Mouse (Mus musculus) testis, postnatal 10 days (tissue): ENCODE data around the gene Mnat1.

Experiments used
- DNase-seq: peaks from one replicate; pipeline ENCODE4 v3.0.0; 2021; ENCODE audit warnings: low spot score

Gene Mnat1

DNA sequence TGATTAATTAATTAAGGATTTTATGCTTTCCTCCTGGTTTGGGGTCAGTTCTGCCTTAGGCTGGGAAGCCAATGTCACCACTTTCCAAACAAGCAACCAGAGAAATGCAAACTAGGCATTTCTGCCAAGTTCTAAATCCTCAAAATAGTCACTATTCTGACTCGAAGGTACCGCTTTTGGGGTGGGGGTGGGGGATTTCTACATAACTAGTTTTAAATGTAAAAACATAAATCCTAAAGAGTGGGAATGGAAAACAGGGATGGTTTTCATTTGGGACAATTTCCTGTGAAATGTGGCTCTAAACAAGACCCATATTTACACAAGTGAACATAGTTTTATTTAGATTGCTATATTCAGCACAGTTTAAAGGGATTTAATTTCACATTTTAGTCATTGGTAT is 109.1 kb downstream of the Mnat1 start:
- DNase-seq, result no peak

DNA sequence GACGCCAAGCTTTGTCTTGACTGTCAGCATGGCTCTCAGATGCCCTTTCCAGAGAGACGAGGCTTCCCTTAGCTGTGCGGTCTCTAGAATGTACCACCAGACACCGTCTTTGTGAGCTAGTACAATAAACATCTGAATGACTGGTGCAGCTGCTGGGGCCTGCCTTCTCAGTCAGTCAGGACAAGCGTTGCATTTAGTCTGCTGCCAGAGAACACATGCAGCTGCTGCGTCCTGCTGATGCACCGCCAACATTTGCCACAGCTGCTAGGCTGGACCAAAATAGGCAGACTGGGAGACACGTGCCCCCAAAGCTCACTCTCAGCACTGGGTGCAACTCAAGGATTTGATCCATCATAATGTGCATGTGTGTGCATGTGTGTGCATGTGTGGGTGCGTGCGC is 118.4 kb downstream of the Mnat1 start:
- no peak for DNase-seq

DNA sequence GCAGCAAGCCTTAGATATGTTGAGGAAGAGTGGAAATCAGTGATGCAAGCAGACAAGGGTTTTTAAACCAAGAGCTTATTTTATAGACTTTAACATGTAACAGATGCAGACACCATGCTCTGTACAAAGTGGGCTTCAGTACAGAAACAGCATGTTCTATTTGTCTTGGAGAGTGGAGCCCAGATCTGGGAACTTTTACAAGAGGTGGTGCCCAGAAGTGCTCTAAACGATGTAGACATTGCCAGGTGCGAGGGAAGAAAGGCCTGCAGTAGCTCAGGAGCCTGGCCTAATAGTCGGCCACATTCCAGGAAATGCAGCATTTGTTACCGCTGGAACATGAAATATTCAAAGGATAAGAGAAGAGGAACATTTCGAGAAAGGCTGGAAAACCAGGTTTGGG is 122.2 kb downstream of the Mnat1 start:
- no peak for DNase-seq

DNA sequence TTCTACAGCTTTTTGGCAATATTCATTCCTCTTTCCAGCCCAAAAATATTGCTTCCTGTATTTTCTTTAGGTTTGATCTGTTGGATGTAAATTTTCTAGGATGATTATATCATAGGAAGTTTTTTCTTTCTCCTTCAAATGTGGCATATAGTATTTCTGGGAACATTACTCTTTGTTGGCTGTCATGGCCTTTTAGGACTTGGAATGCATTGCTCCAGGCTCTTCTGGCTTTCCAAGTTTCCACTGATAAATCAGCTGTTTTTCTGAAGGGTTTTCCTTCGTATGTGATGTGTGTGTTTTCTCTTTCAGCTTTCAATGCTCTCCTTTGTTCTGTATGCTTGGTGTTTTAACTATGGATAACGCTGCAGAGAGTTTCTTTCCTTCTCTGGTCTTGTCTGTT is 131.5 kb downstream of the Mnat1 start:
- DNase-seq, result no peak

DNA sequence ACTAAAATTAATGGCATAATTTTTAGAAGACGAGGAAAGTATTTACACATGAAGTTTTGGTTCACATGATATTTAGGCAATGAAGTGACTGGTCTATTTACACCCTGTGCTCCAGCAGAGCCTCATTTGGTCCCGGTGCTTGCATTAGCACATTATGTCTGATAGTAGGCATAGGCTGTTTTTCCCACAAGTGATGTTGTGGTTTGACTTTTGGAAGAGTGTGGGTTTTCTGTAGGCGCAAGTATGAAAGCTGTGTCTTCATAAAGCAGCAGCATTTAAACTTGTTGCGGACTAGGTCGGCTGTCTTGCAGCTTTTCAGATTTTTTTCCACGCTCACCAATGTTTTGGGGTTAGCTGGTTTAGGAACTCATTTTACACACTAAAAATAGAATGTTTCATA is 135.8 kb downstream of the Mnat1 start:
- no peak for DNase-seq

DNA sequence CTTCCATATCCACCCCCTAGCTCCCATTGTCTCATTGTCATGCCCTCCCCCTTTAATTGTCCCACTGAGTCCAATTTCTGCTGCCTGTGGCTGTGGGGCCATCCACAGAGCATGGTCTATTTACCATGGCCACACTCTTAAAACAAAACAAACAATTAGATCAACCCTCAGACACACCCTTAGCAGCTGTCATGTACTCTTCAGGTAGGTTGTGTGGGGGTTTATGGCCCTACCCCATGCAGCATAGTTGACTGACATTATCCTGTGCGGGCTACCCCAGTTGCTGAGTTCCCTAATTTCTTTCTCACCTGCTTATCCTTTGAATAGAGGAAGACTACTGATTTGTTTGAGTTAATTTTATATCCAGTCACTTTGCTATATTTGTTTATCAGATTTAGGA is 136.8 kb downstream of the Mnat1 start:
- DNase-seq, result no peak

DNA sequence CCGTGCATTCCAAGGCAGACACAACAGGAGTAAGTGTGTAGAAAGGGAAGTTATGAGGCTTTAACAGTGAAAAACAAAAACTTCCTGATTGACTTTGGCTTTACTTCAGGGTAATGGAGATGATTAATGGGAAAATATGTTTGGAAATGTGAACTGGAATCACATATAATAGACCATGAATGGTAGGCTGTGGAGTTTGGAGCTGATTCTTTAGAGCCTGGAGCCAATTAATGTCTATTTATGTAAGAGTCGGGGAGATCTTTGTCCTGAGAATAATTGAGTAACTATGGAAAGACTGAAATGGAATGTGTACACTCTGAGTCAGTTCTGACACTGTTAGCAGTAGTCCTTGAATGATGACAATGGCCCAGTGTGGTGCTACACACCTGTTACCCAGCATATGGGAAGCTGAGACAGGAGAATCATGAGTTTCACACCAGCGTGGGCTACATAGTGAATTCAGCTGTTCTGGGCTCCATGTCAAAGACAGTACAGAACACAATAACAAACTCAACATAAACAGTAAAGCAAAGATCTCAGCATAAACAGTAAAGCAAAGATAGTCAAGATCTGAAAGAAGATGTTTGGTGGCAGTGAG is 142.0 kb downstream of the Mnat1 start:
- no peak for DNase-seq

DNA sequence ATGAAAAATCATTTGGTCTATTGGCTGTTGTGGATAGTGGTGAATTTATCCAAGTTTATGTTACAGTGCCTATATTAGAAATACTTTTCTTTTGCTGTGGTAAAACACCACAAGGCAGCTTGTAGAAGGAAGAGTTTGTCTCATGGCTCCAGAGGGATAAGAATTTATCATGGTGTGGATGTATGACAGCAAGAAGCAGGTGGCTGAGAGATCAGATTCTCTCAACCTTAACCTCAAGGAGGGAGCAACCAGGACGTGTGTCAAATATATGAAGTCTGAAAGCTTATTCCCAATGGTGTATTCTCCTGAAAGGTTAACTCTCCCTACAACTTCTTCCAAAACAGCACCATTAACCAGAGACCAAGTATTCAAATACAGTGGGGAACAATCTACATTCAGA is 143.1 kb downstream of the Mnat1 start:
- no peak for DNase-seq

DNA sequence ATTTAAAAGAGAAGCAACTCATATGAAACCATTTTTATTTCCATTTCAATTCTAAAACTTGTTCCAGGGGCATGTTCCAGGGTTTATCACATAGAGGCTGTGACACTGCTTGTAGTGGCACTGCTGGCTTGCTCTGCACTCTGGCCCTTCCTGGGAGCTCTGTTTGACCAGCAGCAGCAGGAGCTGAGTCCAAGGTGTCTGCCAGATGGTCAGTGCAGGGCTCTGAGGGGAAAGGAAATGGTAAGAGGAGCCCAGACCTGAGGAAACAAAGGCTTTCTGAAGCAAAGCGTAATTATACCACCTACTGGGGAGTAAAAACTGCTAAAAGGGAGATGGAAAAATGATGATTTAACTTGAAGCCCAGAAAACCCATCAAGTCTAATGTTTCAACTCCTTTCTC is 145.0 kb downstream of the Mnat1 start:
- no peak for DNase-seq

DNA sequence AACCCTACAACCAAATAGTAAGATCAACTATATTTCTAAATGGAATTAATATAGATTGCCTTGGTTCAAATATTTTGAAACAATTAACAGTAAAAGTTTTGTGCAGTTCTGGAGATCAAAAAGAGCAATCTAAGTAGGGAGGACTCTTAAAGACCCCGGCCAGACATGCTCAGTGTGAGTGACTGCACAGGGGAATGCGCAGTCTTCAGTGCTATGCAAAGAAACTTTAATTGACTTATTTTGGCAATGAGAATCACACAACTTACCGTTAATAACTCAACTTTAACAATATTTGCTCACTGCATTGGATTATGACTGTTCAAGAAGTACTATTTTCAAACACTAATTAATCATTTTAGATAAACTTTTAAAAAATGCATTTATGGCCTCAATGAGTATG is 146.0 kb downstream of the Mnat1 start:
- DNase-seq, result no peak

DNA sequence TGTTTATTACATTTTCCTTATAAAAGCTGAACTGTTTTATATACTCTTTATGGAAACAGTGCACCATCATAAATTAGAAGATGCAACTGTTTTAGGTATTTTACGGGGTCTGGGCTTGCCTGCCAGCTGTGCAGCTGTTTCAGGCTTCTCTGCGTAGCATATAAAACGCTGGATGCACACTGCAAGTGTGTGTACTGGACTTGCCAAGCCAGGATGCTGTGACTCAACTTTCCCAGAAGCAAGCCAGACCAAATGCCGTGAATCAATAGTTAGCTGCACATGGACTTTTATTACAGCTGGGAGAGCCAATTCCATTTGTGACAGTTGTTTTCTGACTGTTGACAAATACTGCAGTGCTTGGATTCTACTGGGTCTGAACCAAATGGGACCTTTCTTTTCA is 146.4 kb downstream of the Mnat1 start:
- DNase-seq, result no peak

DNA sequence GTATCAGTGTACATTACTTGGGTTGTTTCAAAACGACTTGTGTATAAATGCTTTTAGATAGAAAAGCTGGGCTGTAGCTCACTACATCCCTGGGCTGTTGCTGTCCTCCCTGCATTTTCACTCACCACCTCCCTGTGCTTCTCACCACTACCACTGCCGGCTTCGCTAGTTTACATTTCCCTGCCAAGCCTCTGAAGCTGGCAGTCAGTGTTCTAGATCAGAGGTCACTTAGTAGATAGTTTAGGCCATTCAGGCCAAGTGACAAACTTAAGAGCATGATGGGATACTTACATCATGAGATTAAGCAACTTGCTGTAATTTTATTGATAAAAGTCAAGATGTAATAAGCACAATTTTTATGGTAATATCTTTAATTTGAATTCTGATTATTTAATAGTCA is 151.4 kb downstream of the Mnat1 start:
- DNase-seq, result no peak

DNA sequence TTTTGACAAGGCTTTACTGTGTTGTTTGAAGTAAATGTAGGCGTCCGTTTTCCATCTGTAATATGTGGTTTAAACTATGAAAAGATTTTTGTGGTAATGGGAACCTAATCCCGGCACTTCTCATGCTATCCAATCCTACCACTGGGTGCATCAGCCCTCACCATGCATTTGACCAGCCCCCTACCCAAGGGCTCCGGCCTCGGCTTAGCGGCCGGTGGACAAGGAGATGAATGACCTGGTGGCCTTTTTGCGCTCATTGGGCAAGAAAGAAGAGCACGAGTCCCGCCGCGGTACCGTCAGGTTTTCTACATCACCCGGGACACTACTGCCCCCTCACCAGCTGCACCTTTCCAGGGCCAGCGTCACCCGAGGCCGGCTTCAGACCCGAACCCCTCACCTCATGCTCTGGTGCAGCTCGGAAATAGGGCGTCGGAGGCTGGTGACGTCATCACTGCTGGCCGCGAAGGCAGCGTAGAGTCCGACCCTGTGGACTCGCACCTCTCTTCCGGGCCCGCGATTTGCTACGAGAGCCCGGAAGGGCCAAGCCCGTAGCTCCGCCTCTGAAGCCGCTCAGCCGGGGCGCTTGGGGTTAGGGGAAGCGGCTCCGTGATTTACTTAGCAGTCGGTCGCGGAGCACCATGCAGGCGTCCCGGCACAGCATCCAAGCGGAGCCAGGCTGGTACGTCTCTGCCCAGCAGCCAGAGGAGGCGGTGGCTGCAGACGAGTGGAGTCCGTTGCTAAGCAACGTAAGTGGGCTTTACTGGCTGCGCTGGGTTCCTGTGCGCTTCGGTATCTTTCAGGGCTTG is 163.0 kb downstream of the Mnat1 start, which contains the start of the genes Trmt5 and Slc38a6:
Gene Trmt5, minus strand, starts transcription at position 424 of the 806 bp plus-strand sequence.
Gene Slc38a6, plus strand, starts transcription at position 493 of the 806 bp plus-strand sequence.
- peak; percentile 93 for DNase-seq

DNA sequence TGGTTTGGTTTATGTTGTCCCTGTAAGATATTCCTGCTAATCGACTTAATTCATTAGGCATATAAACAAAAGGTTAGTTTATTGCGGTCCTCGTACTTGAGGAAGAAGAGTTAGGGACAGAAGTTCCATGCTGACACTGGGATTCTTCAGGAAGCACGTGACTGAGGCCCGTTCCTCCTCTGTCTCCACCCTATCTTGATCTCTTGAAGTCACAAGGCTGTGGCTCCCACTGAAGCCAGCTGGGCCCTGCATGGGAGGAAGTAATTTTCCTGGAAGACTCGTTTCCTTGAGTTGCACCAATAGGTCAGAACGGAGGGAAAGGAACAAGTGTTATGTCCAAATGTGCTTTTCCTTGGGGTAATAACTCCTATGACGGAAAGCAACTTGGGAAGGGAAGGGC is 164.1 kb downstream of the Mnat1 start:
- DNase-seq, result no peak

DNA sequence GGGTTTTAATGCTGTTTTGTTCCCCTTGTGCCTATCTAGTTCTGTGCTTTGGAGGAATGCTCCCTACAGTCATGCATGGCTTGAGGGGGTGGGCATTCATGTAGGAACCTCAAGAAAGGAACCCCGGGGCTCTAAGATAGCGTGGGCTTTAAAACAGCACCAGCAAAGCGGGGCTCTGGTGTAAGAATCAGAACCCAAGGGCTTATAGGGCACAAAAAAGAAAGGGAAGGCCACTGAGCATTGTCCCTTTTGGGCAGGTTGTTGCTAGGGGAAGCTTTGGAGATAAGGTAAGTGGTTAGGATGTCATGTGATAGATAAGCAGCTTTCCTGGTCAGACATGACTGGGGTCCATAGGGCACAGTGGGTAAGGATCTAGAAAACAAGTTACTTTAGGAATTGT is 165.1 kb downstream of the Mnat1 start:
- no peak for DNase-seq

DNA sequence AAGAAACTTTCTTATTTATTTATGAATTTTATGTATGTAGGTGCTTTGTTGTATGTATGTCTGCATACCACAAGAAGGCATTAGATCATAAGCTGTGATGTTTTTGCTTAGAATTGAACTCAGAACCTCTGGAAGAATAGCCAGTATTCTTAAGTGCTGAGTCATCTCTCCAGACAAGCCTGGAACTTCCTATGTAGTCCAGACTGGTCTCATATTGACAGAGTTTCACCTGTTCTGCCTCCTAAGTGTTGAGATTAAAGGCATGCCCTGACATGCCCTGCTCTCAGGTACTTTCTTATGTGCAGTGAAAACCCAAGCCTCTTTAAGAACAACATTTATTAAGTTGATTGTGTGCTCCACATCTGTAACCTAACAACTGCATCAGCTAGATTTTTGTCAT is 171.4 kb downstream of the Mnat1 start:
- no peak for DNase-seq

DNA sequence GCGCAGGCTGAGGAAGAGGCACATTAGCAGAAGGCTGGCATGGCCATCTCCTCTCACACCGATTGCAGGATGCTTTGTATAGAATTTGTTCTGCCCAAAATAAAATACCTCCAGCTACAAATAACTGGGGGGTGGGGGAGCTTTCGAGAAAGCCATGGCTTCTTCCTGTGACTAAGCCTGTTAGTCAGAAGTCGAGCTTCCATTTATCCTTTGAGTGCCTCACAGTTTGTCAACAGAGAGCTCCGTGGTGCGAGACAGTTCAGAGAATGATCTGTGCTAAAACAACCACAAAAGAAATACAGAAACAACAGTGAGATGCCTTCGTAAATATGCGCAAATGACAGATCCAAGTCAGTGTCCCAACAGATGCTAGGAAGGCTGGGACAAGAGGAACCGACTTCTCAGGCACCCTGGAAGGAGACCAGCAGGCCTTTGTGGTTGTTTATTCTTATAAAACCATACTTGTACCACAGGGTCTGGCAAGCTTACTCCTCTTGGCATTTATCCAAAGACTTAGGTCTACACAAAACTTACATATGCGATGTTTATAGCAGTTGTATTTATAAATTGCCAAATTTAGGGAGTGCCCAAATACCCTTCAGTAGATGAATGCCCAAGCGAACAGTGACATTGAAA is 172.1 kb downstream of the Mnat1 start:
- no peak for DNase-seq

DNA sequence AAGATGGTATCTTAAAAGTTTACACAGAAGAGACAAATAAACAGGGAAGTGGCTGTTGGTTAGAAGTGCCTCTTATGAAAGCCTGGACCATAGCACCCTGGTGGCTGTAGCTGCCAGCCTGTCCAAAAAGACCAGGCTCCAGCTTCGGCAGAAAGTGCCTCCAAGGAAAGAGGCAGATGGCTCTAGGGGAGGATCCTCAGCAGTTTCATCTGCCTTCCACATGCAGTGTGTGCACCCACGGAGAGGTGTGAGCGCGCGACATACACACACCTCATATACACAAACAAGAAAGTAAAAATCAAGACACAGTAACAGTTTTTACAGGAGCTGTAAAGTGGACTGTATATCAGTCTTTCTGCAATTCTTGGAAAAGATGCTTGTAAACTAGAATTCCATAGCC is 175.1 kb downstream of the Mnat1 start:
- DNase-seq, result no peak

DNA sequence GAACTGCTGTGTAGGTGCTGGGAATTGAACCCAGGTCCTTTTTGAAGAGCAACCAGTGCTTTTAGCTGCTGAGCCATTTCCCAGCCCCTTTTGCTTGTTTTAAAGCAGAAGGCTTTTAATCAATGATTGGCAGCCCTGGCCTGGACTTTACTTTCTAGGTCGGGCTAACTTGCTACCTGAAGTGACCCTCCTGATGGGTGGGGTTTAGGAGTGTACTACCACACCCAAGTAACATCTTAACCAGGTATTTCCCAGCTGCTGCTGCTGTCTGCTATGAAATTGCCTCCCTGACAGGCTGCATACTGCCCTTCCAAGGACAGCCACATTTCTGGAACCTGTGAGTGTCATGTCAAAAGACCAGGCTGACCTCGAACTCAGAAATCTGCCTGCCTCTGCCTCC is 177.0 kb downstream of the Mnat1 start:
- DNase-seq, result no peak

DNA sequence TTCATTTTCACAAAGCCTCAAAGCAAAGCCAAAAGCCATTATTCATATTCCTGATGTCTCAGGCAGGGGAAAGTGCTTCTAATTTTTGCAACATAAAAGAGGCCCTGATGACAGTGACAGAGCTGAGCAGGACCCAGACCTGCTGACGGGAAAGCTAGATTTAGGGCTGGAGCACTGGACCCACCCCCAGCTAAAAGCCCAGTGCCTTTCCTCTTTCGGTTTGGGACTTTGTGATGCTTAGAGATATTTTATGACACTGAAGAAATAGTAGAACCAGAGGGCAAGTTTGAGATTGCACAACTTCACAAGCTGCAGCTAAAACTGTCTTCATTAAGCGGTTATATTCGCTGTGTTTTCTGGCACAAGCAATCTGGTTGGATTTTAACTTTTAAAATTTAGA is 181.1 kb downstream of the Mnat1 start:
- DNase-seq, result no peak

DNA sequence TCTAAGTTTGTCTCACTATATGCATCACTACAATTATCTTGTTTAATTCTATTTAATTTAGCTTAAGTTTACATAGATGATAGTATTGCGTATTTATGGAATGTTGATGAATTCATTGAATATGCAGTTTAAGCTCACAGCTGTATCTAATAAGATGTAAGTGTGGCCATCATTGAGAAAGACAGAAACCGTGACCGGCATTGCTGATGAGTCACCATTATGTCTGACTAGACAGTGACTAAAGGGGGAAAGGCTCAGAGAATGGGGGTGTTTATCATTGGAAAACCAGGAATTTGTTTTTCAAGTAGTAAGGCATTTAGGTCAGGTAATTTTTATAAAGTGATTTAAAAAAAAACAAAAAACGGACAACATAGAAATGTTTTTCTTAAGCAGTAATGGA is 184.2 kb downstream of the Mnat1 start:
- DNase-seq, result no peak

DNA sequence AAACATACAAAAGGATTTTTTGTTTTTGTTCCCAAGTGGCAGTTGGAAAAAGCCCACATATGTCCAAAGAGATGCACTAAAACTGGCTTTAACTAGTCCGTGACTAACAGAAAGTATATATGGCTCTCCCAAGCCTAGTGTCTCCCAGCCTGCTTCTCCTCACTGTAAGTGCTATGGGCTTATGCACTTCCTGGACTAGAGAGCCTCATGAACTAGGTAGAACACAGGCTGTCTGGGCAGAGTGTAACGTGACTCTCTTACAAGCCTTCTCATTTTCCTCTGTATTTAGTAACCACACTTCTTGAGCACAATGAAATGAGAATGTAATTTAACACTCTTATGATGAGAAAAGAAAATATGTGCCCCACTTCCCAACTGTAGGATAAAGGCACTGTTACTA is 185.2 kb downstream of the Mnat1 start:
- no peak for DNase-seq
